Mouse (Mus musculus): ENCODE data around the gene Uqcrq. TPM values are rescaled to one million over a fixed set of nuclear protein-coding genes. Genes with fewer than 3 reads are reported as not detected.

Gene Uqcrq
- polyA plus RNA-seq, 1 experiment from 2014 or later, result 1,029 TPM

DNA sequence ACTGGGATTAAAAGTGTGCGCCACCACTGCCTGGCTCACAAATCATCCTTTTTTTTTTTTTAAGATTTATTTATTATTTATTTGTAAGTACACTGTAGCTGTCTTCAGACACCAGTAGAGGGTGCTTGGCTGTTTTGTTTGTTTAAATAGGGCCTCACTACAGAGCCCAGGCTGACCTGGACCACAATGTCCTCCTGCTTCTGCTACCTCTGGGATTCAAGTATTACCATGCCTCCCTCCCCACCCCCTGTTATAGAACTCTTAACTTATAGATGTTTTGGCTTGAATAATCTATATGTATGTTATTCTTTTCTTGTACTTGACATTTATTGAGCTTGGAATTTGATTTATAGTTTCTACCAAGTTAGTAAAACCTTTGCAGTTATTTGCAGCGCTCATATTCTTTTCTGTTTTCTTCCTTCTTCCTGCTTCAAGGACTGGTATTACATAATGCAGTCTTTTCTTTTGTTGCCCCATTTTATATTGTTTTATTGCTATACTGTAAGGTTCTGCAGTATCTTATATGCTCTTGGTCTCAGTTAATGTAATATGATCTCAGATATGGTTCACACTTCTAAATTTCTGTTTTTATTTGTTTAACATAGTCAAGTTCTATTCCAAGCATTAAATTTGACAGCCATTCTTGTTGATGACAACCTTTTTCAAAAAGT is 46.7 kb downstream of the Uqcrq start:
- Histone ChIP-seq H3K4me2 (ENCODE audit: low read depth, low read length) (no peak overlapping the region), H3K9me3 (ENCODE audit: control insufficient read depth, low read length) (no peaks in the 10 kb centered on the region), H3K36me3 (ENCODE audit: control insufficient read depth, insufficient read depth, low read length) (0 out of 2 replicates have a peak, but pooled peaks cover 6% of the 10 kb centered on the region), H3K27me3 (replicated peaks; ENCODE audit: control insufficient read depth, insufficient read depth, low read length) (no peaks in the 10 kb centered on the region), H3K4me1 (ENCODE audit: control insufficient read depth, insufficient read depth, low read length) (no peaks in the 10 kb centered on the region), H3K27ac (ENCODE audit: low read length) (no peak overlapping the region), H3K9ac (ENCODE audit: low read depth, low read length) (no peak overlapping the region), H3K4me3 (ENCODE audit: low read length) (no peak overlapping the region)
- ATAC-seq, result peak; percentile 81
- 78% methylated on average over 2 of the region's 2 CpGs for WGBS

DNA sequence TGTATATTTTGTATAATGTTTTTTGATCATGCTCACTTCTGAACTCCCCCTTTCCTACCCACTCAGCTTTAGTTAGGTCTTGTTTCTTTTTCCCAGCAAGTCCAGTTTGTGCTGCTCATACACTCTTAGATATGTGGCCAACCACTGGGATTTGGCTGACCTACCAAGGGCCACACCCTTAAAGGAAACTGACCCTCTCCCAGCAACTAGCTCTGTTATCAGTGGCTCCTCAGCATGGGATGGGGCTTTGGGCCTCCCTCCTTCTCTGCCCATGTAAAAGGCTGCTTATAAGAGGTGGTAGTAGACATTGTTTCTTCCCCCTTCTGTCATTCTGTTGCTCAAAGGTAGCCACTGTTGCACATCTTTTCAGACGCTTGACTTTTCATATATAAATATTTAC is 51.7 kb downstream of the Uqcrq start:
- no peak overlapping the region for H3K4me3 ChIP-seq (ENCODE audit: low read length)
- no peak for ATAC-seq
- no peaks in the 10 kb centered on the region for H3K4me1 ChIP-seq (ENCODE audit: control insufficient read depth, insufficient read depth, low read length)
- H3K36me3 ChIP-seq (ENCODE audit: control insufficient read depth, insufficient read depth, low read length), result no peaks in the 10 kb centered on the region
- H3K9me3 ChIP-seq (ENCODE audit: control insufficient read depth, low read length), result no peaks in the 10 kb centered on the region
- H3K4me2 ChIP-seq (ENCODE audit: low read depth, low read length), result no peak overlapping the region
- 65% methylated on average over 1 of the region's 1 CpGs for WGBS
- H3K27me3 ChIP-seq (replicated peaks; ENCODE audit: control insufficient read depth, insufficient read depth, low read length), result no peaks in the 10 kb centered on the region
- no peak overlapping the region for H3K27ac ChIP-seq (ENCODE audit: low read length)
- H3K9ac ChIP-seq (ENCODE audit: low read depth, low read length), result no peak overlapping the region

Small RNA genes within 50 kb of the gene (microRNA-seq; reads per million reads assigned to microRNA genes)
- not detected for gene Mir6920

Other genes starting within 250 kb of the Uqcrq start
- 85.2 and 85.9 TPM in 2 replicates for gene Hspa4, start 130.4 kb downstream of the Uqcrq start, polyA plus RNA-seq (2015; fragmentation: Nextera tagmentation; extraction: Ambion mirVana)
- 12.6 and 13.4 TPM in 2 replicates for gene Zcchc10, start 106.2 kb downstream of the Uqcrq start, polyA plus RNA-seq (2015; fragmentation: Nextera tagmentation; extraction: Ambion mirVana)
- gene Aff4, start 80.0 kb downstream of the Uqcrq start, polyA plus RNA-seq (2015; fragmentation: Nextera tagmentation; extraction: Ambion mirVana), result 16.6 and 20.4 TPM in 2 replicates
- 17.8 and 52.6 TPM in 2 replicates for gene Leap2, start 7.7 kb downstream of the Uqcrq start, polyA plus RNA-seq (2015; fragmentation: Nextera tagmentation; extraction: Ambion mirVana)
- 0.99 and 1.4 TPM in 2 replicates for gene Gdf9, start 192 bp upstream of the Uqcrq start, polyA plus RNA-seq (2015; fragmentation: Nextera tagmentation; extraction: Ambion mirVana)
- gene Gm10447, start 26.3 kb upstream of the Uqcrq start, polyA plus RNA-seq (2015; fragmentation: Nextera tagmentation; extraction: Ambion mirVana), result 0.06 and 0.07 TPM in 2 replicates
- 1.3 and 1.4 TPM in 2 replicates for gene Shroom1, start 26.4 kb upstream of the Uqcrq start, polyA plus RNA-seq (2015; fragmentation: Nextera tagmentation; extraction: Ambion mirVana)
- not detected in 2 replicates for gene Gm9837, start 39.6 kb upstream of the Uqcrq start, polyA plus RNA-seq (2015; fragmentation: Nextera tagmentation; extraction: Ambion mirVana)
- gene Gm9945, start 49.3 kb upstream of the Uqcrq start, polyA plus RNA-seq (2015; fragmentation: Nextera tagmentation; extraction: Ambion mirVana), result not detected in 2 replicates
- gene Sowaha, start 49.4 kb upstream of the Uqcrq start, polyA plus RNA-seq (2015; fragmentation: Nextera tagmentation; extraction: Ambion mirVana), result 0.31 and 0.32 TPM in 2 replicates
- gene Sept8, start 88.4 kb upstream of the Uqcrq start, polyA plus RNA-seq (2015; fragmentation: Nextera tagmentation; extraction: Ambion mirVana), result 18.2 and 18.4 TPM in 2 replicates
- gene Kif3a, start 136.5 kb upstream of the Uqcrq start, polyA plus RNA-seq (2015; fragmentation: Nextera tagmentation; extraction: Ambion mirVana), result 35.0 and 42.3 TPM in 2 replicates
- gene Il4, start 187.8 kb upstream of the Uqcrq start, polyA plus RNA-seq (2015; fragmentation: Nextera tagmentation; extraction: Ambion mirVana), result 0.35 and 0.47 TPM in 2 replicates
- gene Il13, start 203.9 kb upstream of the Uqcrq start, polyA plus RNA-seq (2015; fragmentation: Nextera tagmentation; extraction: Ambion mirVana), result not detected in 2 replicates